Mouse (Mus musculus): ENCODE measurements around the gene Krtap16-1. TPM values are rescaled to one million over a fixed set of nuclear protein-coding genes. Genes with fewer than 3 reads are reported as not detected.

Krtap16-1 gene
- polyA plus RNA-seq, 1 experiment from 2014 or later: not detected

DNA sequence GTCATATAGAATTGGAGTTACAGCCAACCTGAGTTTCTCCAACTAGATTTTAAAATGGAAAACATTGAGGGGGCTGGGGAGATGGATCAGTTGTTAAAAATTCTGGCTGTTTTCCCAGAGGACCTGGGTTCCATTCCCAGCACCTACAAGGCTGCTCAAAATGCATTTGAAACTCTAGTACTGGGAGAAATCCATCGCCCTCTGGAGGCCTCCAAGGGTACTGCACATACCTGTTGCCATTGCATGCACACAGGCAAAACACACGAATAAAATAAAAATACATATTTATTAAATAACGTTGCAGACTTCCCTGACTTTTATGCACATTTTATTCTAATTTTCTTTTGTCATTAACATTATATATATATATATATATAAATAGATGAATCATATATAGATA lies 20.2 kb upstream of the Krtap16-1 start:
- WGBS: 49% methylated on average over 3 of the region's 3 CpGs
- H3K9ac ChIP-seq (ENCODE audit: low read length): no peak overlapping the region
- no peaks in the 10 kb centered on the region for H3K27me3 ChIP-seq (ENCODE audit: control insufficient read depth, insufficient read depth, low read length)
- no peaks in the 10 kb centered on the region for H3K36me3 ChIP-seq (ENCODE audit: control insufficient read depth, insufficient read depth, low read length)
- ATAC-seq (ENCODE audit: insufficient number of reproducible peaks, insufficient read depth, low FRiP score, low read depth): no peak
- no peak overlapping the region for H3K4me3 ChIP-seq (ENCODE audit: control insufficient read depth in 1 of 2, insufficient read depth in 1 of 2, low read depth in 1 of 2, low read length in 2 of 2)
- no peak overlapping the region for H3K27ac ChIP-seq (replicated peaks in 1 of 2; ENCODE audit: control insufficient read depth in 1 of 2, insufficient read depth in 1 of 2, low read depth in 2 of 2, low read length in 2 of 2)
- H3K9me3 ChIP-seq (ENCODE audit: control insufficient read depth, low read length): peaks cover 7% of the 10 kb centered on the region; the same call in 1 of the 2 replicates
- H3K4me2 ChIP-seq (ENCODE audit: low read length): no peak overlapping the region
- H3K4me1 ChIP-seq (ENCODE audit: control insufficient read depth in 2 of 2, insufficient read depth in 2 of 2, low read length in 2 of 2): no peaks in the 10 kb centered on the region

DNA sequence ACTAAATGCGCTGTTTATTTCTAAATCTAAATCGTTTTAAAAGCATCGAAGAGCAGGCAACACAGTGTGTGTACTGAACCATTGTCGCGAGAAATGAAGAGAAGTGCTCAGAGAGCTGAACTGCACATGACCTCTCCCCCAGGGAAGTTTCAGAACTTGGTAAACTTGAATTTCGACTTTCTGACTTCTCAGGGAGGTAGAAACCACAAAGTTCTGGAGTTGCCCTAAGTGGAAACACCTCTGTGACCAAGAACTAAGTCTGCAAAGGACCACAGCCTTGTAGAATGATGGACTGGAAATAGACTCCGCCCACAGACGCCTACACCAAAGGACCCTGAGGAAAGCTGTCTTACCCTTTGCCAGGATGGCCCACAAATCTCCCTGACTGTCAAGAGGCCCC lies 19.5 kb upstream of the Krtap16-1 start:
- no peak overlapping the region for H3K27ac ChIP-seq (replicated peaks in 1 of 2; ENCODE audit: control insufficient read depth in 1 of 2, insufficient read depth in 1 of 2, low read depth in 2 of 2, low read length in 2 of 2)
- WGBS: 88% methylated on average over 8 of the region's 8 CpGs

DNA sequence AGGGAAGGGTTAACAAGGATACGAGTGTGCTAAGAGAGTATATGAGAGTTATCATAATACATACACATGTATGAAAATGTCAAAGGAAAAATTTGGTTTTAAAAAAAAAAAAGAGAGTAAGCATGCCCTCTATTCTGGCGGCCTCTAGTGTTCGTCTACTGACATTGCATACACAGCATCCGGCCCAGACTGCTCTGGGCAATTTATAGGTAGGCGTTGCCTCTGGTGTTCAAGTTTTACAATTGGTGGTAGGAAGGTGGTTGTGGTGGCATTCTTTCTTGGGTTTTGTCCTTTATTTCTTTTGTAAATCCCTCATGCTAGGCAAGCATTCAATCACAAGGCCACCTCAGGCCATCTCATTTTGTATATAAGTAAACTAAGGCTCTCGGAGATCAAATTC lies 18.4 kb upstream of the Krtap16-1 start:
- WGBS: 22% methylated on average over 6 of the region's 6 CpGs
- Histone ChIP-seq H3K9ac (ENCODE audit: low read length) (no peak overlapping the region), H3K4me1 (ENCODE audit: control insufficient read depth in 2 of 2, insufficient read depth in 2 of 2, low read length in 2 of 2) (no peaks in the 10 kb centered on the region), H3K4me3 (ENCODE audit: control insufficient read depth in 1 of 2, insufficient read depth in 1 of 2, low read depth in 1 of 2, low read length in 2 of 2) (no peak overlapping the region), H3K27ac (replicated peaks in 1 of 2; ENCODE audit: control insufficient read depth in 1 of 2, insufficient read depth in 1 of 2, low read depth in 2 of 2, low read length in 2 of 2) (no peak overlapping the region), H3K9me3 (ENCODE audit: control insufficient read depth, low read length) (peaks cover 10% of the 10 kb centered on the region; the same call in 1 of the 2 replicates), H3K36me3 (ENCODE audit: control insufficient read depth, insufficient read depth, low read length) (no peaks in the 10 kb centered on the region), H3K4me2 (ENCODE audit: low read length) (no peak overlapping the region), H3K27me3 (ENCODE audit: control insufficient read depth, insufficient read depth, low read length) (no peaks in the 10 kb centered on the region)
- ATAC-seq (ENCODE audit: insufficient number of reproducible peaks, insufficient read depth, low FRiP score, low read depth): no peak

More for the DNA sequence above, 19.5 kb upstream of the Krtap16-1 start:
- no peak overlapping the region for H3K4me2 ChIP-seq (ENCODE audit: low read length)
- no peaks in the 10 kb centered on the region for H3K36me3 ChIP-seq (ENCODE audit: control insufficient read depth, insufficient read depth, low read length)
- H3K4me3 ChIP-seq (ENCODE audit: control insufficient read depth in 1 of 2, insufficient read depth in 1 of 2, low read depth in 1 of 2, low read length in 2 of 2): no peak overlapping the region
- H3K27me3 ChIP-seq (ENCODE audit: control insufficient read depth, insufficient read depth, low read length): no peaks in the 10 kb centered on the region
- no peaks in the 10 kb centered on the region for H3K4me1 ChIP-seq (ENCODE audit: control insufficient read depth in 2 of 2, insufficient read depth in 2 of 2, low read length in 2 of 2)
- ATAC-seq (ENCODE audit: insufficient number of reproducible peaks, insufficient read depth, low FRiP score, low read depth): no peak
- peaks cover 10% of the 10 kb centered on the region; the same call in 1 of the 2 replicates for H3K9me3 ChIP-seq (ENCODE audit: control insufficient read depth, low read length)
- no peak overlapping the region for H3K9ac ChIP-seq (ENCODE audit: low read length)

DNA sequence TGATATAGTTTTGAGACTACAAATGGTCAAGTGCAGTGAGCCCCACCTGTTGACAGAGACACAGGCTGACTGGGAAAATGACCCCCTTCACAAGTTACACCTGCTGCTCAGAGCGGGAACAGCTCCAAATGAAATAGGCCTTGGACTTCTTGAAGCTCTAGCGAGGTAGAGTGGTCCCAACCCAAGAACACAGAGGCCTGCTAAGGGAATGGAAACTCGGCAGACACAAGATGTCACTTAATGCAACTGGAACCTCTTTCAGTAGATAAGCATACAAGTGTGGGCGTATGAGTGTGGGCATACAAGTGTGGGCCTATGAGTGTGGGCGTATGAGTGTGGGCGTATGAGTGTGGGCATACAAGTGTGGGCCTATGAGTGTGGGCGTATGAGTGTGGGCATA lies 12.7 kb upstream of the Krtap16-1 start:
- Histone ChIP-seq H3K4me1 (ENCODE audit: control insufficient read depth in 2 of 2, insufficient read depth in 2 of 2, low read length in 2 of 2) (no peaks in the 10 kb centered on the region), H3K9me3 (ENCODE audit: control insufficient read depth, low read length) (peaks cover 10% of the 10 kb centered on the region; the same call in 1 of the 2 replicates), H3K4me2 (ENCODE audit: low read length) (no peak overlapping the region), H3K36me3 (ENCODE audit: control insufficient read depth, insufficient read depth, low read length) (no peaks in the 10 kb centered on the region), H3K27me3 (ENCODE audit: control insufficient read depth, insufficient read depth, low read length) (peaks cover 15% of the 10 kb centered on the region), H3K9ac (ENCODE audit: low read length) (no peak overlapping the region), H3K4me3 (ENCODE audit: control insufficient read depth in 1 of 2, insufficient read depth in 1 of 2, low read depth in 1 of 2, low read length in 2 of 2) (no peak overlapping the region), H3K27ac (replicated peaks in 1 of 2; ENCODE audit: control insufficient read depth in 1 of 2, insufficient read depth in 1 of 2, low read depth in 2 of 2, low read length in 2 of 2) (no peak overlapping the region)
- 88% methylated on average over 7 of the region's 7 CpGs for WGBS
- no peak for ATAC-seq (ENCODE audit: insufficient number of reproducible peaks, insufficient read depth, low FRiP score, low read depth)

DNA sequence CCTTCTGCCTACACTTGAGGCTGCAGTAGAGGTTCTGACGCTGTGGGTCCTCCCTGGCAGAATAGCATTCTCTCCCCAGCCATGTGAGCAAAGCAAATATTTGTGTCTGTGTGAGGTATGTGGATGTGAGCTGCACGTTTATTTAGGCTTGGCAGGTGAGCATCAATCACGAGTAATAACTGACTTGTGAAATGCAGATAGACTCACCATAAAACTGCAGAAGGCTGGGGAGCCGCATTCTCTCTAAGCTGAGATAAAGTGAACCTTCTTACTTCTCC lies 7.9 kb upstream of the Krtap16-1 start:
- Histone ChIP-seq H3K36me3 (ENCODE audit: control insufficient read depth, insufficient read depth, low read length) (no peaks in the 10 kb centered on the region), H3K27ac (replicated peaks in 1 of 2; ENCODE audit: control insufficient read depth in 1 of 2, insufficient read depth in 1 of 2, low read depth in 2 of 2, low read length in 2 of 2) (no peak overlapping the region), H3K27me3 (ENCODE audit: control insufficient read depth, insufficient read depth, low read length) (peaks cover 37% of the 10 kb centered on the region), H3K4me1 (ENCODE audit: control insufficient read depth in 2 of 2, insufficient read depth in 2 of 2, low read length in 2 of 2) (no peaks in the 10 kb centered on the region; a peak in 1 of 4 replicates), H3K4me3 (ENCODE audit: control insufficient read depth in 1 of 2, insufficient read depth in 1 of 2, low read depth in 1 of 2, low read length in 2 of 2) (no peak overlapping the region), H3K9ac (ENCODE audit: low read length) (no peak overlapping the region), H3K9me3 (ENCODE audit: control insufficient read depth, low read length) (no peaks in the 10 kb centered on the region), H3K4me2 (ENCODE audit: low read length) (no peak overlapping the region)
- ATAC-seq (ENCODE audit: insufficient number of reproducible peaks, insufficient read depth, low FRiP score, low read depth): no peak
- WGBS: 58% methylated on average over 4 of the region's 4 CpGs

DNA sequence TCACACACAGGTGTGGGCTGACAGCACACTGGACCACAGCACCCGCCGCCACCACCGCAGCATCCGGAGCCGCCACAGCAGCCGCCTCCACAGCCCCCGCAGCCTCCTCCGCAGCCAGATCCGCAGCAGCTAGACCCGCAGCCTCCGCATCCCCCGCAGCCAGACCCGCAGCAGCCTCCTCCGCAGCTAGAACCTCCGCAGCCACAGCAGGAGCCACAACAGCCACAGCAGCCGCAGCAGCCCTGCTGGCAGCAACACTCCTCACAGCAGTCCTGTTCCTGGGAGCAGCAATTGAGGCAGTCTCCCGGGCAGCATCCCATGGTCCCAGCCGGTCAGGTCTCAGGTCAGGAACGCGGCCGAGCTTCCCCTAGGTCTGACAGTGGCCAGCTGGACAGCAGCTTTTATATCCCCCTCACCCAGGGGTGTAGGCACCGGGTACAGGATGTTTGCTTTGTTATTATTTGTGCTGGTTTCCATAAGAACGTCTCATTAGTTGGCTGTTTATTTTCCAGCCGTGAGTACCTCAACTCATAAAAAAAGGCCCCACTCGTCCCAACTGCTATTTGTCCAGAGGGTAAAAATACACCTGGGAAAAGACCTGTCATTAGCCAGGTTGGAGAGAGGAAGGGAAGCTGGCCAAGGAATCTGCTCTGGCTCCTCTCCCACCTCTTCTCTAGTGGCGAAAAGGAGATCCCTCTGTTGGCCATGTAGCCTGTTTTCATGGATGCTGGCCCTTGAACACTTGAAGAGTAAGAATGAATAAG lies 7.4 kb upstream of the Krtap16-1 start, which contains the start of gene Krtap17-1:
Gene Krtap17-1, minus strand, starts transcription at position 375 of the 764 bp plus-strand sequence.
- Histone ChIP-seq H3K4me3 (ENCODE audit: control insufficient read depth in 1 of 2, insufficient read depth in 1 of 2, low read depth in 1 of 2, low read length in 2 of 2) (no peak within 1 kb of the TSS), H3K27ac (replicated peaks in 1 of 2; ENCODE audit: control insufficient read depth in 1 of 2, insufficient read depth in 1 of 2, low read depth in 2 of 2, low read length in 2 of 2) (no peak within 1 kb of the TSS)
- 27% methylated on average over 25 of the region's 26 CpGs for WGBS

DNA sequence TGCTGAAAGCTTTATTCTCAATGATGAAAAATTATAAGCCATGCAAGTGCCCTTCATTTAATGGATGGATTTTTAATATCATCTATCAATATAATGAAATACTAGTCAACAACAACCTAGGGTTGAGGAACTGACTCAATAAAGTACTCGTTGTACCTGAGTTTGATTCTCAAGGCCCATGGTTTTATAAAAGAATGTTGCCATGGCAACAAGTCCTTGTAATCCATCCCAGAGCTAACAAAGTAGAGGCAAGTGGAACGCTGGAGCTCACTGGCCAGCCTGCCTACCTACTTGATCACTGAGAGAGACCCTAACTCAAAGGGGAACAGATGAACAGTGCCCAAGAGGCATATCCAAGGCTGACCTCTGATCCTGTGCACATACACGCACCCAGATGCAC lies 4.2 kb upstream of the Krtap16-1 start:
- no peaks in the 10 kb centered on the region; a peak in 1 of 4 replicates for H3K4me1 ChIP-seq (ENCODE audit: control insufficient read depth in 2 of 2, insufficient read depth in 2 of 2, low read length in 2 of 2)
- no peaks in the 10 kb centered on the region for H3K36me3 ChIP-seq (ENCODE audit: control insufficient read depth, insufficient read depth, low read length)
- H3K9ac ChIP-seq (ENCODE audit: low read length): no peak overlapping the region
- H3K9me3 ChIP-seq (ENCODE audit: control insufficient read depth, low read length): no peaks in the 10 kb centered on the region
- no peak overlapping the region for H3K4me2 ChIP-seq (ENCODE audit: low read length)
- H3K27ac ChIP-seq (replicated peaks in 1 of 2; ENCODE audit: control insufficient read depth in 1 of 2, insufficient read depth in 1 of 2, low read depth in 2 of 2, low read length in 2 of 2): no peak overlapping the region
- H3K4me3 ChIP-seq (ENCODE audit: control insufficient read depth in 1 of 2, insufficient read depth in 1 of 2, low read depth in 1 of 2, low read length in 2 of 2): no peak overlapping the region
- ATAC-seq (ENCODE audit: insufficient number of reproducible peaks, insufficient read depth, low FRiP score, low read depth): no peak
- WGBS: 73% methylated on average over 3 of the region's 3 CpGs
- peaks cover 34% of the 10 kb centered on the region for H3K27me3 ChIP-seq (ENCODE audit: control insufficient read depth, insufficient read depth, low read length)

More for the DNA sequence above, 7.4 kb upstream of the Krtap16-1 start, which contains the start of gene Krtap17-1:
- ATAC-seq (ENCODE audit: insufficient number of reproducible peaks, insufficient read depth, low FRiP score, low read depth): no peak
- Histone ChIP-seq H3K9me3 (ENCODE audit: control insufficient read depth, low read length) (no peaks in the 10 kb centered on the region), H3K4me1 (ENCODE audit: control insufficient read depth in 2 of 2, insufficient read depth in 2 of 2, low read length in 2 of 2) (no peaks in the 10 kb centered on the region; a peak in 1 of 4 replicates), H3K4me2 (ENCODE audit: low read length) (no peak within 1 kb of the TSS), H3K36me3 (ENCODE audit: control insufficient read depth, insufficient read depth, low read length) (no peaks in the 10 kb centered on the region), H3K27me3 (ENCODE audit: control insufficient read depth, insufficient read depth, low read length) (peaks cover 37% of the 10 kb centered on the region), H3K9ac (ENCODE audit: low read length) (no peak within 1 kb of the TSS)
